In the genomic region with DNA sequence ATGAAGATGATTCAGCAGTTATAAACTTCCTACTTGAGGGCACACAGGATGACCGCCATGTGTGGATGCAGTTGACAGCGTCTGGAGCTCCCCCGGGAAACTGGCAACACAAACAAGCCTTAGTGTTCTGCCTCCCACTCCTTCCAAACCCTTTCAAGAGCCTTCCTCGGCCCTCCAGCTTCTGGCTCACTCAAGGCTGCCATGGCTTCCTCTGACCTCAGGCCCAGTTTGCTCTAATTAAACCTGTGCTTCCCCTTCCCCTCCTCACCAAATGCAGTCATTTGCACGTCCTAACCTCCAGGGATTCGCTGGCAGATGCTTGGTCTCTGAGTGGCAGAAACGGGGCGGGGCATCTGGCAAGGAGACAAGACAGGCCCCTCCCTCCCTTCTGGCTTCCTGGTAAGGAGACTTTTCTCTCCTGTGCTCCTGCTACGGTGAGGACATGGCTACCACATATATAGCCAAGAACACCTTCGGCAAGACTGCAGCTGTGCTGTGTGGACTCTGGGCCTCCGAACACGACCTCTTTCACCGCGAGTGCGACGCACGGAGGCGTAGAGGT, we compare ENCODE assay signal across 9 mouse cellular contexts. TPM values are rescaled to one million over a fixed set of nuclear protein-coding genes. Genes with fewer than 3 reads are reported as not detected.
DNase-seq lines count a peak whose midpoint lies in the region; ATAC-seq and TF ChIP-seq lines count a peak whose summit lies in the region.
"Had no signal": no experiment of that assay in that cellular context is flagged by ENCODE, and none has a peak within 500 bp of the region (broad histone marks: within the 10 kb centered on the region; RNA-seq: fewer than 3 reads in every experiment).

No protein-coding gene starts in this region.

- H3K4me2 ChIP-seq in kidney, embryonic 16.5 days (replicated peaks; ENCODE audit: low read depth, low read length): no peak overlapping the region

- H3K36me3 ChIP-seq in kidney, embryonic 16.5 days (ENCODE audit: insufficient read depth, low read length): no peaks in the 10 kb centered on the region

- H3K9ac ChIP-seq in kidney, embryonic 16.5 days (replicated peaks; ENCODE audit: low read length): no peak overlapping the region

- no peak for DNase-seq in kidney, postnatal 25 days
- DNase-seq in cerebellum, adult 2 months: peak; percentile 31 to 46
- peak; percentile 28 to 45 for DNase-seq in heart, adult 18-20 months
- DNase-seq in lung, postnatal 10 days: peak; percentile 46
- DNase-seq in thymus, postnatal 0 days (ENCODE audit: low spot score): no peak
- no peak for DNase-seq in ovary, postnatal 14 days (ENCODE audit: low spot score)

- peak; percentile 46 for ATAC-seq in kidney, embryonic 16.5 days (ENCODE audit: low FRiP score, low TSS enrichment)
- ATAC-seq in megakaryocyte progenitor cell, adult 5-6 weeks (replicated peaks; ENCODE audit: poor library complexity): no peak

- H3K9me3 ChIP-seq in kidney, embryonic 16.5 days (ENCODE audit: low read length): no peaks in the 10 kb centered on the region

- WGBS in kidney, embryonic 16.5 days: 48% methylated on average over 18 of the region's 18 CpGs
- WGBS in cerebellum, adult 2 months: 37% methylated on average over 18 of the region's 18 CpGs

- no peak for TF ChIP-seq POLR2A in cerebellum, adult 2 months (IDR thresholded peaks at IDR 0.05; ENCODE audit: borderline replicate concordance, insufficient read depth, low read length)

- H3K4me3 ChIP-seq in kidney, embryonic 16.5 days (ENCODE audit: low read length): no peak overlapping the region
- no peak overlapping the region for H3K4me3 ChIP-seq in cerebellum, adult 2 months (replicated peaks; ENCODE audit: insufficient read depth, low read depth, low read length)

- H3K4me1 ChIP-seq in kidney, embryonic 16.5 days (ENCODE audit: insufficient read depth, low read length): no peaks in the 10 kb centered on the region; the same call in 1 of the 2 replicates
- H3K4me1 ChIP-seq in cerebellum, adult 2 months (ENCODE audit: control insufficient read depth, insufficient read depth, low read length): peaks cover 5% of the 10 kb centered on the region; the same call in 1 of the 2 replicates

- TF ChIP-seq CTCF in cerebellum, adult 2 months (IDR thresholded peaks at IDR 0.05; ENCODE audit: borderline replicate concordance, insufficient read depth, low read depth, low read length): no peak

- H3K27ac ChIP-seq in kidney, embryonic 16.5 days (ENCODE audit: low read length): no peak overlapping the region
- H3K27ac ChIP-seq in cerebellum, adult 2 months (ENCODE audit: insufficient read depth, low read length): no peak overlapping the region

- H3K27me3 ChIP-seq in kidney, embryonic 16.5 days (ENCODE audit: insufficient read depth, low read length): no peaks in the 10 kb centered on the region
- no peaks in the 10 kb centered on the region for H3K27me3 ChIP-seq in cerebellum, adult 2 months (ENCODE audit: control insufficient read depth, insufficient read depth, low read length)

RNA-seq across cellular contexts. Expression of a gene that starts 13.2 kb away (rescaled TPM):
- not detected in 2 replicates for polyA plus RNA-seq in kidney, embryonic 16.5 days (2015; fragmentation: Nextera tagmentation; extraction: Ambion mirVana)
- polyA plus RNA-seq in cerebellum, adult 2 months (2012; rRNA removed): not detected in 2 replicates
- total RNA-seq in heart, adult 18-20 months (2021): not detected
- not detected in 2 replicates for total RNA-seq in megakaryocyte progenitor cell, adult 5-6 weeks (2015)
- not detected in 2 replicates for total RNA-seq in megakaryocyte progenitor cell, adult 5-6 weeks (2017)
- polyA plus RNA-seq in thymus, postnatal 0 days (2015; fragmentation: Nextera tagmentation; extraction: Ambion mirVana): not detected in 2 replicates
- polyA plus RNA-seq: large intestine, adult 2 months had no signal

Comparison
In these comparisons a context has a peak if more than half of its experiments do, and no peak if none do; other contexts are left out.
1. DNase-seq: peak in cerebellum, adult 2 months (2 of 2), heart, adult 18-20 months (2 of 2) and lung, postnatal 10 days (single experiment); none in kidney, postnatal 25 days (0 of 2), thymus, postnatal 0 days (single experiment) and ovary, postnatal 14 days (single experiment).